Mouse (Mus musculus) MEL (cell line): ENCODE measurements around the gene Trir. TPM values are rescaled to one million over a fixed set of nuclear protein-coding genes. Genes with fewer than 3 reads are reported as not detected.

Experiments
- DNase-seq: peaks from one replicate; pipeline ENCODE4 v3.0.0; 2011; ENCODE audit warnings: low read depth, low spot score
- H3K27ac ChIP-seq: 2 replicates; pipeline ENCODE4 v1.5.1; 2012; ENCODE audit warnings: low read depth, mild to moderate bottlenecking, control low read depth, low read length, moderate library complexity; ENCODE audit not compliant: control insufficient read depth
- H3K27me3 ChIP-seq, 2 experiments: fragments of 150-350 bp in 1 of 2; sonication (generic) in 1 of 2; 2 replicates each; pipeline ENCODE4 v1.6.1; 2012; ENCODE audit warnings: low read length in 2 of 2, mild to moderate bottlenecking in 2 of 2, improper control_type of control experiment in 1 of 2, moderate library complexity in 1 of 2; ENCODE audit not compliant: insufficient read depth in 2 of 2, control insufficient read depth in 1 of 2
- H3K36me3 ChIP-seq, 2 experiments: 2 replicates each; pipeline ENCODE4 v1.6.1; 2012 to 2014; ENCODE audit warnings: low read length in 2 of 2, improper control_type of control experiment in 1 of 2, inconsistent platforms in 1 of 2, mild to moderate bottlenecking in 1 of 2; ENCODE audit not compliant: insufficient read depth in 2 of 2, control insufficient read depth in 1 of 2
- H3K4me1 ChIP-seq, 2 experiments: fragments of 150-350 bp in 1 of 2; sonication (generic) in 1 of 2; 2 replicates each; pipeline ENCODE4 v1.6.1; 2012; ENCODE audit warnings: low read length in 2 of 2, improper control_type of control experiment in 1 of 2, mild to moderate bottlenecking in 1 of 2; ENCODE audit not compliant: insufficient read depth in 2 of 2, control insufficient read depth in 1 of 2
- H3K4me3 ChIP-seq, 2 experiments: fragments of 150-350 bp in 1 of 2; sonication (generic) in 1 of 2; 2 replicates each; pipeline ENCODE4 v1.5.1; 2012; ENCODE audit warnings: low read depth in 2 of 2, low read length in 2 of 2, mild to moderate bottlenecking in 2 of 2, moderate library complexity in 2 of 2, control low read depth in 1 of 2, improper control_type of control experiment in 1 of 2; ENCODE audit not compliant: control insufficient read depth in 1 of 2, insufficient read depth in 1 of 2
- H3K79me2 ChIP-seq: 2 replicates; pipeline ENCODE4 v1.6.1; 2012; ENCODE audit warnings: mild to moderate bottlenecking, low read length, moderate library complexity; ENCODE audit not compliant: control insufficient read depth, poor library complexity, insufficient read depth
- H3K9ac ChIP-seq: 2 replicates; pipeline ENCODE4 v1.6.1; 2012; ENCODE audit warnings: low read depth, mild to moderate bottlenecking, control low read depth, low read length, moderate library complexity; ENCODE audit not compliant: control insufficient read depth, poor library complexity, severe bottlenecking
- H3K9me3 ChIP-seq: fragments of 150-350 bp; sonication (generic); replicated peaks from 2 replicates; pipeline ENCODE4 v1.6.1; 2012; ENCODE audit warnings: mild to moderate bottlenecking, low read length, improper control_type of control experiment, moderate library complexity; ENCODE audit not compliant: insufficient read depth
- CTCF ChIP-seq, 3 experiments: IDR thresholded peaks in 2 of 3; conservative IDR thresholded peaks in 1 of 3; 2 replicates each; pipeline ENCODE4 v1.5.1; 2011 to 2012; ENCODE audit warnings: low read length in 3 of 3, low read depth in 2 of 3, mild to moderate bottlenecking in 2 of 3, improper control_type of control experiment in 1 of 3, inconsistent platforms in 1 of 3, mixed read lengths in 1 of 3, moderate library complexity in 1 of 3; ENCODE audit not compliant: control insufficient read depth in 1 of 3, insufficient read depth in 1 of 3, poor library complexity in 1 of 3, severe bottlenecking in 1 of 3
- E2F4 ChIP-seq: IDR thresholded peaks from 2 replicates; pipeline ENCODE4 v1.6.1; 2011; ENCODE audit warnings: low read depth, low read length, improper control_type of control experiment, borderline replicate concordance
- EP300 ChIP-seq, 2 experiments: IDR thresholded peaks; 2 replicates each; pipeline ENCODE4 v1.6.1; 2011; ENCODE audit warnings: improper control_type of control experiment in 2 of 2, low read length in 2 of 2, low read depth in 1 of 2, mild to moderate bottlenecking in 1 of 2
- GABPA ChIP-seq: IDR thresholded peaks from 2 replicates; pipeline ENCODE4 v1.6.1; 2012; ENCODE audit warnings: low read depth, mild to moderate bottlenecking, inconsistent platforms, low read length, improper control_type of control experiment, moderate library complexity
- JUND ChIP-seq: IDR thresholded peaks from 2 replicates; pipeline ENCODE4 v1.6.1; 2011; ENCODE audit warnings: low read depth, mild to moderate bottlenecking, improper control_type of control experiment, low read length
- KAT2A ChIP-seq: conservative IDR thresholded peaks from 2 replicates; pipeline ENCODE4 v1.6.1; 2012; ENCODE audit warnings: low read depth, low read length, improper control_type of control experiment, inconsistent platforms
- MAFK ChIP-seq: IDR thresholded peaks from 2 replicates; pipeline ENCODE4 v1.6.1; 2011; ENCODE audit warnings: low read depth, mild to moderate bottlenecking, low read length, improper control_type of control experiment, borderline replicate concordance
- MAZ ChIP-seq: IDR thresholded peaks from 2 replicates; pipeline ENCODE4 v1.6.1; 2012; ENCODE audit warnings: low read depth, mild to moderate bottlenecking, inconsistent platforms, low read length, improper control_type of control experiment
- MYC ChIP-seq: IDR thresholded peaks from 2 replicates; pipeline ENCODE4 v1.6.1; 2011; ENCODE audit warnings: low read depth, mild to moderate bottlenecking, low read length, improper control_type of control experiment, moderate library complexity
- NRF1 ChIP-seq: IDR thresholded peaks from 2 replicates; pipeline ENCODE4 v1.6.1; 2014; ENCODE audit warnings: low read depth, mild to moderate bottlenecking, inconsistent platforms, low read length, improper control_type of control experiment, moderate library complexity; ENCODE audit not compliant: poor library complexity, insufficient read depth, severe bottlenecking
- POLR2A ChIP-seq, 2 experiments: IDR thresholded peaks; 2 replicates each; pipeline ENCODE4 v1.6.1; 2011 to 2012; ENCODE audit warnings: low read length in 2 of 2, mild to moderate bottlenecking in 2 of 2, control low read depth in 1 of 2, improper control_type of control experiment in 1 of 2, low read depth in 1 of 2, moderate library complexity in 1 of 2; ENCODE audit not compliant: control insufficient read depth in 1 of 2, insufficient read depth in 1 of 2, poor library complexity in 1 of 2
- POLR2AphosphoS5 ChIP-seq: IDR thresholded peaks from 2 replicates; pipeline ENCODE4 v1.6.1; 2012; ENCODE audit warnings: low read depth, borderline replicate concordance, mild to moderate bottlenecking, inconsistent platforms, low read length, moderate library complexity, mixed read lengths
- RCOR1 ChIP-seq: IDR thresholded peaks from 2 replicates; pipeline ENCODE4 v1.6.1; 2012; ENCODE audit warnings: low read depth, mild to moderate bottlenecking, inconsistent platforms, low read length, improper control_type of control experiment
- TCF12 ChIP-seq: IDR thresholded peaks from 2 replicates; pipeline ENCODE4 v1.6.1; 2014; ENCODE audit warnings: low read depth, mild to moderate bottlenecking, inconsistent platforms, low read length, improper control_type of control experiment, moderate library complexity
- ZMIZ1 ChIP-seq: IDR thresholded peaks from 2 replicates; pipeline ENCODE4 v1.6.1; 2012; ENCODE audit warnings: low read depth, mild to moderate bottlenecking, inconsistent platforms, low read length, improper control_type of control experiment, moderate library complexity
- polyA plus RNA-seq, 2 experiments: library from polyadenylated mRNA; stranded (reverse) in 1 of 2; unstranded in 1 of 2; fragments of >175 nt in 1 of 2; fragments of >200 nt in 1 of 2; gene quantifications; 2 replicates each; pipeline versions ENCODE4 v1.2.1 to v1.2.4; 2012; ENCODE audit warnings: low replicate concordance in 2 of 2, low read depth in 1 of 2; ENCODE audit not compliant: insufficient read length in 2 of 2, insufficient read depth in 1 of 2, missing spikeins in 1 of 2
- total RNA-seq: library from RNA; depleted of rRNA; stranded (reverse); fragments of 300-350 nt; gene quantifications from 2 replicates; pipeline ENCODE4 v1.2.3, GENCODE M21; 2012

Gene Trir
- total and polyA plus RNA-seq, 3 experiments, result 264 to 442 (median 283) TPM

- TF ChIP-seq TCF12 (no peak; the same call in none of the 2 replicates), KAT2A (peak; percentile 78), MYC (peak; percentile 96), MAFK (no peak; the same call in 1 of the 2 replicates), RCOR1 (no peak), GABPA (no peak), JUND (no peak), NRF1 (peak; percentile 54; the same call in 1 of the 2 replicates), CTCF (IDR thresholded peaks at IDR 0.05 in 2 of 3, conservative IDR thresholded peaks at IDR 0.05 in 1 of 3; ENCODE audit: control insufficient read depth in 1 of 3, insufficient read depth in 1 of 3, low read depth in 2 of 3, low read length in 3 of 3, poor library complexity in 1 of 3, severe bottlenecking in 1 of 3) (no peak), MAZ (no peak), POLR2AphosphoS5 (0 out of 2 replicates have a peak, but pooled peaks have one; percentile 62), E2F4 (no peak), EP300 (IDR thresholded peaks at IDR 0.05; ENCODE audit: low read depth in 1 of 2, low read length in 2 of 2) (peak in 1 of 2 experiments; percentile 50; a peak in 2 of 4 replicates)
Observed at GRCm38 (mm10) chr8:85036718-85037365, 10.2 kb downstream of the Trir start, which contains the start of gene Tnpo2 (continued).

DNA sequence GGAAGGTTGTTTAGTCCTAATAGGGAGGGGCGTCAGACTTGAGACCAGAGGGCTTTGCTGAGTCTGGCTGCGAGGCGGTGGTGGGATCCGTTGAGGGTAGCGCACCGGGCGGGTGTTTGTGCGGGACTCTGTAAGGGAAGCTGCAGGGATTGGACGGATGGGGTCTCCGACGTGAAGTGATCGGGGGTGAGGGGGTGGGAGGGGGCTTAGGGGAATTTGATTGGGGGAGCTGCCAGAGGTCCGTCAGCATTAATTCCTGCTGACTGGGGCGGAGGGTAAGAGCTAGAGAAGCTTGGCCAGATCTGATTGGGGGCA, 10.7 kb downstream of the Trir start:
- Histone ChIP-seq H3K79me2 (peaks cover 55% of the 10 kb centered on the region), H3K27me3 (no peaks in the 10 kb centered on the region), H3K36me3 (peaks cover 15 to 36% of the 10 kb centered on the region in 2 experiments), H3K27ac (peak overlapping the region; percentile 98), H3K9me3 (no peaks in the 10 kb centered on the region), H3K4me1 (peaks cover 3 to 15% of the 10 kb centered on the region in 2 experiments), H3K9ac (peak overlapping the region; percentile 99), H3K4me3 (peak overlapping the region; percentile 86 to 88)
- no peak for DNase-seq
- TF ChIP-seq CTCF (IDR thresholded peaks at IDR 0.05 in 2 of 3, conservative IDR thresholded peaks at IDR 0.05 in 1 of 3; ENCODE audit: control insufficient read depth in 1 of 3, insufficient read depth in 1 of 3, low read depth in 2 of 3, low read length in 3 of 3, poor library complexity in 1 of 3, severe bottlenecking in 1 of 3) (no peak), POLR2A (IDR thresholded peaks at IDR 0.05; ENCODE audit: control insufficient read depth in 1 of 2, insufficient read depth in 1 of 2, low read depth in 1 of 2, low read length in 2 of 2, poor library complexity in 1 of 2) (0 out of 4 replicates have a peak, but pooled peaks of 1 of the 2 experiments have one; percentile 3), ZMIZ1 (0 out of 2 replicates have a peak, but pooled peaks have one; percentile 52)
